Mouse (Mus musculus) ovary, postnatal 10 days (tissue): Measurements from ENCODE around the gene Fam171a2.

Experiments
- DNase-seq: peaks from one replicate; pipeline ENCODE4 v3.0.0; 2022; ENCODE audit warnings: low spot score

Fam171a2 gene

GRCm38 (mm10) chr11:102435754-102436470, 11.6 kb downstream of the Fam171a2 start:
- DNase-seq, result no peak

GRCm38 (mm10) chr11:102434816-102435705, 12.4 kb downstream of the Fam171a2 start:
- no peak for DNase-seq

- peak; percentile 77 for DNase-seq
Observed at GRCm38 (mm10) chr11:102434406-102434805, 13.1 kb downstream of the Fam171a2 start.

- DNase-seq, result no peak
Observed at GRCm38 (mm10) chr11:102433866-102434265, 13.6 kb downstream of the Fam171a2 start.

- no peak for DNase-seq
Observed at GRCm38 (mm10) chr11:102432896-102433295, 14.6 kb downstream of the Fam171a2 start.

GRCm38 (mm10) chr11:102432115-102432843, 15.2 kb downstream of the Fam171a2 start:
- no peak for DNase-seq

GRCm38 (mm10) chr11:102431728-102432114, 15.8 kb downstream of the Fam171a2 start:
- no peak for DNase-seq

- no peak for DNase-seq
Observed at GRCm38 (mm10) chr11:102431018-102431645, 16.4 kb downstream of the Fam171a2 start.

- peak; percentile 72 for DNase-seq
Observed at GRCm38 (mm10) chr11:102430121-102431017, 17.1 kb downstream of the Fam171a2 start, which contains the start of gene Grn. Gene Grn (plus strand): TSS chr11:102430315.

GRCm38 (mm10) chr11:102429551-102429950, 17.9 kb downstream of the Fam171a2 start:
- DNase-seq, result no peak

- no peak for DNase-seq
Observed at GRCm38 (mm10) chr11:102428981-102429540, 18.4 kb downstream of the Fam171a2 start.

- DNase-seq, result no peak
Observed at GRCm38 (mm10) chr11:102425555-102426316, 21.7 kb downstream of the Fam171a2 start.

GRCm38 (mm10) chr11:102424666-102425065, 22.8 kb downstream of the Fam171a2 start:
- DNase-seq, result no peak

- DNase-seq, result no peak
Observed at GRCm38 (mm10) chr11:102421559-102421958, 25.9 kb downstream of the Fam171a2 start.

GRCm38 (mm10) chr11:102418887-102419286, 28.6 kb downstream of the Fam171a2 start:
- no peak for DNase-seq

GRCm38 (mm10) chr11:102417160-102417559, 30.3 kb downstream of the Fam171a2 start:
- no peak for DNase-seq

GRCm38 (mm10) chr11:102415034-102415802, 32.3 kb downstream of the Fam171a2 start:
- no peak for DNase-seq

GRCm38 (mm10) chr11:102413059-102413458, 34.4 kb downstream of the Fam171a2 start:
- DNase-seq, result no peak

GRCm38 (mm10) chr11:102411704-102412103, 35.8 kb downstream of the Fam171a2 start:
- DNase-seq, result peak; percentile 83
